Mouse (Mus musculus) thymus, adult 2 months (tissue): ENCODE measurements around the gene Fbxw19.

Experiments
- CTCF ChIP-seq: fragments of 200-500 bp; IDR thresholded peaks from 2 replicates; pipeline ENCODE4 v1.5.1; 2012; ENCODE audit warnings: mild to moderate bottlenecking, control low read depth, low read length, moderate library complexity, borderline replicate concordance; ENCODE audit not compliant: control insufficient read depth, poor library complexity, insufficient read depth; ENCODE audit errors: extremely low read depth
- POLR2A ChIP-seq: fragments of 200-500 bp; IDR thresholded peaks from 2 replicates; pipeline ENCODE4 v1.6.1; 2012; ENCODE audit warnings: mild to moderate bottlenecking, low read length, control low read depth, moderate library complexity; ENCODE audit not compliant: control insufficient read depth, poor library complexity, insufficient read depth; ENCODE audit errors: extremely low read depth

DNA sequence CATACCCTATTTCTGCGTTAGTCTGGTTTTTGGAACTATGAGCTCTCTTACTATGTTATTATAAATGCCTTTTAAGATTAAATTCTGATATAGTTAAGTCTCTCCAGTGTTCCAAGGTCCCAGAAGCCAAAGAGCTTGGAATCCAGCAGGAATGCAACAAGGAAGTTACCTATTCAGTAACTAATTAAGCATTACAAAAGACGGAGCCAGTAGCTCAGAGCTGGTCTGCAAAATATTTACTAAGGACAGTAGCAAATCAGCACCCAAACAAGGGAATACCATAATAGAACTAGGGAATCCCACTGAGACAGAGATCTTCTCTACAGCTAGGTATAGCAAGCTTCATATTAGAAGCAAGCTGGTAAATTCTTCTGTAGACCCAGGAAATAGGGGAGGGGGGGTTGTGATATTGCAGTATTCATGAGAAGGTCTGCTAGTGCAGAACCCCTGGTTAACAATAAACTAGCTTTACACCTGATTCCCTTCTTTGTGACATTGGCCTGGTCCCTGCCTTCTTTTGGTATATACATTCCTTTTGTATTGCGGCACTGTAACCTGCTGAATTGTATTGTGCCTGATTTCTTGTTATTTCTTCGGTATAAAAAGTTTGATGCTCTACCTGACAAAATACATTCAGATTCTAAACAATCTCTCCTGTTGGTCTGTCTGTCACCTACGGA, 27.9 kb upstream of the Fbxw19 start:
- TF ChIP-seq CTCF: no peak
- TF ChIP-seq POLR2A: no peak
